Mouse (Mus musculus) embryo, embryonic 10 days (tissue): ENCODE results near the gene Khdc1c.
"Not testable (repeated sequence)": the region's sequence is repeated elsewhere in the genome, so short reads cannot be mapped to it uniquely, and the experiment has no call there.

ENCODE experiments used
- DNase-seq: peaks from one replicate; pipeline ENCODE4 v3.0.0-alpha.2; 2015; ENCODE audit warnings: low spot score

Gene Khdc1c

DNA sequence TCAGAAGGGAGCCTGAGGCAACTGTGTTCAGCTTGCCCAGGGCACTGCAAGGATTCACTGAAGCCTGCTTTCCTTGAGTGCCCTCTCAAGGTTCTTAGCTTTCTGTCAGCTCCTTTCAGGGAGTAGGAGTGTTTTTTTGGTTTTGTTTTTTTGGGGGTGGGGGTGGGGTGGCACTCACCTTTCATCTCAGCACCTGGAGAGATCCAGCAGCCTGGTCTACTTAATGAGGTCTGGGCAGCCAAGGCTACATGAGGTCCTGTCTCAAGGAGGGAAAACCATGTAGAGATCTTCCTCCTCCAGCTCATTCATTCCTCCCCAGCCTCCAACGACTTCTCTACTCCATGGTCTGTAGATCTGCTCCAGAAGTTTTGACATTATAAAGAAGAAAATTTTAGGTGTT lies at the start of gene Khdc1c:
Gene Khdc1c (plus strand): TSS at position 301 of the 400 bp plus-strand sequence.
- not testable (repeated sequence) for DNase-seq

DNA sequence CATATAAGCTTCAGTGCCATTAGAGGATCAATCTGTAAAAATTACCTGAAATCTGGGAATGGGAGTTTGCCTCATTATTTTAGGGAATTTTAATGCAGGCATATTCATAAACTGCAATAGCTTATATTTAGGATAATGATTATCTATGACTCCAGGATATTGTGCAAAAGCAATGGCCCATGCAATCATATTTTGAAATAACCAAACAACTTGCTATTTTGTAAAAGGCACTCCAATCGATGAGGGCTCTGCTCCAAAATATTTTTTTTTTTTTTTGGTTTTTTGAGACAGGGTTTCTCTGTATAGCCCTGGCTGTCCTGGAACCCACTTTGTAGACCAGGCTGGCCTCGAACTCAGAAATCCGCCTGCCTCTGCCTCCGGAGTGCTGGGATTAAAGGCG lies 47.9 kb upstream of the Khdc1c start:
- not testable (repeated sequence) for DNase-seq

DNA sequence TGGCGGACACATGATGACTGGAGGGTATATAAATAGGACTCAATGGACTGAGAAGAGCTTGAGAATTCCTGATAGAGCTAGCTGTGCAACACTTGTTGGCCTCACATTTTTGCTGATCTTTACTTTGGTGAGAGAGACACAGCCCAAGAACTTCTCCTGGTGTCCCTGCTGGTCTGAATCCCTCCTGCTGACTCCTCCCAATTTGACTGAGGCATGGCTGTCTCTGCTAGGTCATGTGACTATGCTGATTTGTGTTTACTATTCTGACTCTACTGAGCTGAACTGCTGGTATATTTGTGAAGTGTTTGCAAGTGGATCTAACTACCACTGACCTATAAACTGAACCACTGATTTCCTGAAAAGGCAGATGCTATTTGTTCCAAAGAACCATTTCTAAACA lies 46.5 kb upstream of the Khdc1c start:
- DNase-seq: no peak

DNA sequence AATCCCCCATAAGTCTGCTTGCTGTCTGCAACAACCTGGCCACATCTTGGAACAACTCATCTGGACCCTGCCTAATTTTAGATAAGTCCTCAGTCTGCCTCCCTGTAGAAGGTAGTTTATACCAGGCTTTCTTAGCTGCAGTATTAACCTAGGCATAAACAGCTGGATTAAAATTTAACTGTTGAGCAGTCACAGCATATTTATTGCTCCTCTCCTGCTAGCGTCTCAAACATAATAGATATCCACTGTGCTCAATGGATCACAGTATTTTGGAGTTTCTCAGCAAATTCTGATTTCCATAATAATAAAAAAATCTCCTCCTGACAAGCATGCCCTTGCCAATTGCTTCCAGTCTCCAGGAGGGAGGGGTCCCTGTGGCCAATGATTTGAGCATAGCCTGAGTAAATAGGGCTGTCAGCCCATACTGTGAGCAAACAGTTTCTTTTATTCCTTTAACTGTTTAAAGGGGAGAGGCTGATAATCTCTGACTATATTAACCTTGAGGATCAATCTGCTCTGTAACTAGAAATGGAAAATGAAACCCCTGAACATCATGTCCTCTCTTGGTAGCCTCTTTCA lies 44.0 kb upstream of the Khdc1c start:
- DNase-seq: no peak

DNA sequence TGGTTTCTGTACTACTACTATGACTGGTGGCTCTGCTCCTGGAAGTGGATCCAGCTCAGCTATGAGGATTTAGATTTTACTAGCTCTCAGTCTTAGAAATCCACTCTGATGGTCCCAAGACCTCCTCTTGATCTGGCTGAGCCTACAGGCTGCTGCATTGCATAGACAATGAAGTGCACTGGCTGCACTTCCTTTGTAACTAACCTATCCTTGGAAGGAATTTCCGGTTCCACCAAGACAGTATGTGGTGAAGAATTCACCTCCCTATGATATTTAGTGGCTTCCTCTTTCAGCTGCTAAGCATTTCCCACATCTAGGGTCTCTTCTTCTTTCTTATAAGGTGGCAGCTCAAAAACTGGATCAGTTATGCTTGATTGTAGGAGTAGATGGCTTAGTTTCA lies 43.5 kb upstream of the Khdc1c start:
- DNase-seq: no peak

DNA sequence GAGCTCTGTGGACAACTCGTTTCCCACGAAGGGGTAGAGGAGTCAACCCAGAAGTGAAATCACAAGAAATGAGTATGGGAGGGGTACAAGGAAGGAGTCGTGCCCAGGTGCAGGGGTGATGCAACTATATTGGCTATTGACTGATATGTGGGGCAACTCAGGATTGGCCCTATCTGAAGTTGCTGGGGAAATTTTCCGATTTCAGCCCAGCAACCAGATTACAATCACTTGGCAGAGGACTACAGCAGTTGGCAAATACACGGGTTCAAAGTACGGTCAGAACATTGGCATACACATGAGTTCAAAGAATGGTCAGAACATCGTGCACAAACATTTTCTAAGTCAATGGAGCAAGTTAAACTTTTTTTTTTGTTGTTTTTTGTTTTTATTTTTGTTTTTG lies 41.4 kb upstream of the Khdc1c start:
- no peak for DNase-seq

DNA sequence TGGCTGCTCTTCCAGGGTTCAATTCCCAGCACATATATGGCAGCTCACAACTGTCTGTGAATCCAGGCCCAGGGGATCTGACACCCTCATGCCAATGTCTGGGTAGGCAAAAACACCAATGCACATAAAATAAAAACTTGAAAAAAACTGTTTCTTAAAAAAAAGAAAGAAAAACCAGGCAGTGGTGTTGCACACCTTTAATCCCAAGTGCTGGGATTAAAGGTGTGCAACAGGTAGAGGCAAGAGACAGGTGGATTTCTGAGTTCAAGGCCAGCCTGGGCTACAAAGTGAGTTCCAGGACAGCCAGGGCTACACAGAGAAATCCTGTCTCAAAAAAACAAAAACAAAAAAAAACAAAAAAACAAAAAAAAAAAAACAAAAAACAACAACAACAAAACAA lies 37.0 kb upstream of the Khdc1c start:
- not testable (repeated sequence) for DNase-seq

DNA sequence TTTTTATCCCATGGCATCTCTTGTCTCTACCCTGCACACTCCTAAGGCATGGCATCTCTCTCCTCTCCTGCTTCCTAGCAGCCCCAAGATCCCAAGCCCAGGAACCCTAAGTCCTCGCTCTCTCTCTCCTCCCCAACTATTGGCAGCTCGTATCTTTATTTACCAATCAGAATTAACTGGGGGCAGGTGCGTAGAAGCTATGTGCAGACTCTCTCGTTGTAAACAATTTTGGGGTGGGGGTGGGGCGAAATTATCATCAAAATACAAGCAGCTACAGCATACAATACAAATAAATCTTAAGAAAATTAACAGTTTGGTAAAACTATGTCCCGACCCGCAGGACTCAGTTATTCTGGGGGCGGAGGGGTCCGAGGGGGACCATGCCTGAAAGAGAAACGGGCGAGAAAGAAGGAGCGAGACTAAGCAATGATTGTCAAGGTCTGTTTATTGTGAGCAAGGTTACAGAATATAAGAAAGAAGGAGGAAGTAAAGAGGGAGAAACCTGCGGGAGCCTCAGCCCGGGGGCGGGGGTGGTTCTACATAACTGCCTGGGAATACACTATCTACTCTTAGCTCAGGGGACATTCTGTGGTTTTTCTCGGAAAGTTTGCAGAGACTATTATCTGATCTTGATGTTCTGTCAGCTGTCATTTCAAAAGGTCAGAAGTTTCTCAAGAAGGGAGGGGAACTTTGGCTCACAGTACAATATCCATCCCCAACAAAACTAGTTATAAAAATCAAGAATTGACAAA lies 34.7 kb upstream of the Khdc1c start:
- DNase-seq: no peak

DNA sequence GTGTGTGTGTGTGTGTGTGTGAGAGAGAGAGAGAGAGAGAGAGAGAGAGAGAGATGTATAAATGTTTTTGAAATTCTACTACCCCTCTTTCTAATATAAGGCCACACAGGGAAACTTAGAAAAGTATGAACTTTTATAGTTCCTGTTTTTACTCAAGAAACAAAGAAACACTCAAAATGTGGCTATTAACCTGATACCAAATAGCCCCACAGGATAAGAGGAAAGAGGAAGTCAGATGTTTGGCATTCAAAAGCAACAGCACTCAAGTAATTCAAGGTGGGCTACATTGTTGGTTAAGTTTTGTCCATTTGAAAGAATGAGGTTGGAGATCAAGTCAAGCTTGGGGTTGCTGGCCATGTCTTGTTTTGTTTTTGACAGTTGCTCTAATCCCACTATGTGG lies 32.3 kb upstream of the Khdc1c start:
- DNase-seq: no peak

DNA sequence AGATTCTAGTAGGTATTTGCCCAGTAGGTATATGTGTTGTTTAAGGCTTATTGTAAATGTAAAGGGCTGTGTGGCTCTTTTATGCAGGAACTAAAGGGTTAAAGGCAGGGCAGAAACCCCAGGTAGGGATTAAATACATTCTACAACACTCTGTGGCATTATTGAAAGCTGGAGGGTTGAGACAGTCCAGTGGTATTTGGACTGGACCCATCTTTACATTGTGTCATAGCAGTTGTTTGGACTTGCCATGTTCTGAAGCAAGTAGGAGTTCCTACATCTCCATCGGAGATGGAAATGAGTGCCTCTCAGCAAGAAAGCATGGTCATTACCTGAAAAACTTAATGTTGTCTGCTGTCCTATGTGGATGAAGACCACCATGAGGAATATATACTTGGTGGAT lies 27.4 kb upstream of the Khdc1c start:
- no peak for DNase-seq

DNA sequence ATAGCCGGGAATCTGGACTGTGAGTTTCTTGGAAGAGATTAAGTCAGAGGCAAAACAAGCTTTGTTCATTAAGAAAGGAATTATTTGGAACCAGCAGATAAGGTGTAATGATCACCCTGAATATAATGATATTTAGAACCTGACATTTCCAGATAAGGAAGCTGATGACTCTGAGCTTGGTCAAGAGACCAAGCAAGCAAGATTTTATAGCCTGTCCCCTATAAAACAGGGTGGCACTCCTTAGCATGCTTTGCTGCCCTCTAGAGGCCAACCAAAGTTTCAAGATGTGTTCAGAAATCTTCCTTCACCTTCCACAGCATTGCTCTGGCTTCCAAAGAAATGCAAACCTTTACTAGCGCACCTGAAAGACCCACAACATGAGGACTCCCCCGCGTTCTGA lies 23.9 kb upstream of the Khdc1c start:
- peak; percentile 53 for DNase-seq

DNA sequence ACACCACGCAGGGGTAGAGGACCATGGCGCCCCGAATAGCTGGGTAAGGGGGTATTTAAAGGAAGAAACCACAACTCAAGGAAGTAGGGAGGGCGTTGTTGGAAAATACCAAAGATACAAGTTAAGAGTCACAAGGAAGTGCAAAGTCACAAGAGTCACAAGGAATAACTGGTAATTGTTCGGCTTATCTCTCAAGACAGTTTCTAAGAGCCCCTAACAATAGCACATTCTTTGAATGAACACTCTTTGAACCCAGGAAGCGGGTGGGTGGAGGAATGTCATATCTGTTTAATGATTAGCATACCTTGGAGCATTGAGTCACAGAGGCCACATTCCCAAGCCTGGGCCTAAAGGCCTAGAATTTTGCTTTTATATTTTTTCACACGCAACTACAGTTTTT lies 23.4 kb upstream of the Khdc1c start:
- not testable (repeated sequence) for DNase-seq

DNA sequence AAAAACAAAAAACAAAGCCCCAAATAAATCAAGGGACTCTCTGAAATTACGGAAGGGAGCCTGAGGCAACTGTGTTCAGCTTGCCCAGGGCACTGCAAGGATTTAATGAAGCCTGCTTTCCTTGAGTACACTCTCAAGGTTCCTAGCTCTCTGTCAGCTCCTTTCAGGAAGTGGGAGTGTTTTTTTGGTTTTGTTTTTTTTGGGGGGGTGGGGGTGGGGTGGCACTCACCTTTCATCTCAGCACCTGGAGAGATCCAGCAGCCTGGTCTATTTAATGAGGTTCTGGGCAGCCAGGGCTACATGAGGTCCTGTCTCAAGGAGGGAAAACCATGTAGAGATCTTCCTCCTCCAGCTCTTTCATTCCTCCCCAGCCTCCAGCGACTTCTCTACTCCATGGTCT lies 18.8 kb upstream of the Khdc1c start, which contains the start of gene Khdc1a:
Gene Khdc1a (plus strand): TSS at position 301 of the 400 bp plus-strand sequence.
- no peak for DNase-seq

DNA sequence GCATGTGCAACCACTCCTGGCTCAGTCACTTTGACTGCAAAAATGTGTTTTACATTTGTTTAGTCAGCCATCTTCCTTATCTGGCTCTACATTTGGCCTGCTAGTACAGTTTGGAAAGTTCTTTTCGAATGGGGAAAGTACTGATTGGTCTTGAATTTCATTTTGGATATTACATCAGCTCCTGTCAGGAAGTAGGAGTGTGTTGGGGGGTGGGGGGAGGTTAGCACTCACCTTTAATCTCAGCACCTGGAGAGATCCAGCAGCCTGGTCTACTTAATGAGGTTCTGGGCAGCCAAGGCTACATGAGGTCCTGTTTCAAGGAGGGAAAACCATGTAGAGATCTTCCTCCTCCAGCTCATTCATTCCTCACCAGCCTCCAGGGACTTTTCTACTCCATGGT lies 15.1 kb downstream of the Khdc1c start, which contains the start of gene Khdc1b:
Gene Khdc1b (plus strand): TSS at position 301 of the 400 bp plus-strand sequence.
- DNase-seq: no peak

DNA sequence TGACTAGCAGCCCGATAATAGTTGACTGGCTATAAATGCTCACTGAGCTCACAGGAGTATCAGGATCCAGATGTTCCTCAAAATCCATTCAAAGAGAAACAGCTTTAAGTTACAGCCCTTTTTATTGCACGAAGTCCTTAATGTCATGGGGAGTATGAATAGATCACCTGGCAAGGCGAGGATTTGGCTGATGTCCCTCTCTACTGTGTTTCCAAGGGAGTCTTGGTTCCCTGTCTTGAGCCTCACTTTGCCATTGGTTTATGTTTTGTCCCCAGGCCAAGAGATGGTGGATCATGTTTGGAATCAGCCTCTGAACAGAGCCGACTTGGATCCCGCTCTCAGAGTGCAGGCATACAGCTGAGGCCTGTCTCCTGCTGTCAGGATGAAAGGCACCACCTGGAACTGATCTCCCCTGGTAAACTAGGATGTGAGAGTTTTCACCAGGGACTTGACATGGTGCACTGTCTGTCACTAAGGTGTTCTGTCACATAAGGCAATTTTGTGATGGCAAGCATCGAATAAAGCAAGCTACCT lies 23.1 kb downstream of the Khdc1c start:
- DNase-seq: no peak

DNA sequence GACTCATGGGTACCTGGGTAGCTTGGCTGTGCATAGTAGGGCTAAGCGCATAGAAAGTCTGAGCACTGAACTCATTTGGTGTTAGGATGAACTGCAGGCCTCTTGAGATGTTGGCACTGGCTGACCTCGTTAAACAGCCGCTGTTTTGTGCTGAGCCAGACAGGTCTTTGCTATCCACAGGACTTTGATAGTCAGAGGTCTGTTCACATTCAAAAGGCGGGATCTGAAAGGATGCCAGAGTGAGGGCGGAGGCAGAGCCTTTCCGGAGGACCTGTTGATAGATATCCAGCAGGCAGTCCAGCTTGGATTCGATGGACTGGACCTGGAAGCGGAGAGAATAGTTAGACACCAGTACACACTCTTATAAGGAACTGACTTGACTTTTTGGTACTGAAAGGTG lies 34.7 kb downstream of the Khdc1c start:
- DNase-seq: no peak

DNA sequence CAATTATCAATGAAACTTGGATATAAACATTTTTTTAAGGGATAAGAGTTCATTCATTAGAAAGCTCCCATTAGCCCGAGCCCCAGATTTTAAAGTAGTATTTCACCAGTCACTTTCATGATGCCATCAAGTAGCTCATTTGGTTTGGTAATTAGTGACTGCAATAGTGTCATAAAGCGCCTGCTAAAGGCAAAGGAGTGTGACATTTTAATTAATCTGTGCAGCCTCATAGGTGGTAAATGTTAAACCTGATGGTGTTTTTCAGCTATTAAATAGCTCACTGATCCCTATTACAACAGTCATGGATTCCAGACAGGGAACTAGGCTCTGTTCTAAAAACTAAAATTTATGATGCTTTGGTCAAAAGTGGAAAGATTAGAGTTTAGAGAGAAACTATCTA lies 39.1 kb downstream of the Khdc1c start:
- no peak for DNase-seq

DNA sequence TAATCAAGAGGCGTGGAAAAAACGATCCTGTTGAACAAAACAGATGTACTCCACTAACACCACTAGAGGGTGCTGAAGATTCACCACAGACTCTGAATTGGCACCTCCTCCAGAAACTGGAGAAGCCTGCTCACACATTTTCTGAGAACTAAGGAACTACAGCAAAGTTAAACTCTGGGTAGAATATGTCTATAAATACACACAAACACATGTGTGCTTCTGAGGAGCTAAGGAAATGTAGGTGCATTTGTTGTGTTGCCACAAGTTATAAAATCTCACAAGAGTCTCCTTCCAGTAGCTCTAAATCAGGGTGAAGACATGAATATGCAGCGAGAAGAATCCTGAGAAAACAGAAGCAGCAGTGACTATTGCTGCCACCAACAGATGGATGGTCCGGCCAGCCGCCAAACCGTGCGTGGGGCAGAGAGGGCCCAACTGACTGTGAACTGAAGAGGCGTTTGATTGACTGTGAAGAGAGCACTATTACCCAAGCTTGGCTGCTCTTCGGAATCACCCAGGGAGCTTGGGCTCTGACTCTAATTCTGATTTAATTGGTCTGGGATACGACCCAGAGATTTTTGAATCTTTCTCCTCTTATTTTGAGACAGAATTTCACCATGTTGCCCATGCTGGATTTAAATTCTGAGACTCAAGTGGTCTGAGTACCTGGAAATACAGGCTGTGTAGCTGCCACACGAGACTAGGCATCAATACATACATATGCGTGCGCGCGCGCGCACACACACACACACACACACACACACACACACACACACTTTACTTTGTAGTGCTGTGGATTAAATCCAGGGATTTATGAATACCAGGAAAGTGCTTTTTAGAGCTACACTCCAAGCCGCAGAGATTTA lies 43.4 kb downstream of the Khdc1c start:
- peak; percentile 86 for DNase-seq

DNA sequence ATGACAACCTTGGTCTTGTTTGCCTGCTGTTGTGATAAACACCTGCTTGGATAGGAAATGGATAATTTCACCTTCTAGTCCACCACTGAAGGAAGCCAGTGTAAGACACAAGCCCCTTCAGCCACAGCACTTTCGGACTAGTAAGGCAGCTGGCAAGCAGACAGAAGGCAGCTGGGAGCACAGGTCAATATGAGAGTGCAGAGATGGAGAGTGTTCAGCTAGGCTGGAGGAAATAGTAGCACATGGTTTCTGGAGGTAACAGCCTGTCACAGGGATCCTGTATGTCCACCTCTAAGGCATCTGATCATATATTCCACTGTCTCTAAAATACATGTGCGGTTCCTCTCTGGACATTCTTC lies 44.0 kb downstream of the Khdc1c start:
- no peak for DNase-seq

DNA sequence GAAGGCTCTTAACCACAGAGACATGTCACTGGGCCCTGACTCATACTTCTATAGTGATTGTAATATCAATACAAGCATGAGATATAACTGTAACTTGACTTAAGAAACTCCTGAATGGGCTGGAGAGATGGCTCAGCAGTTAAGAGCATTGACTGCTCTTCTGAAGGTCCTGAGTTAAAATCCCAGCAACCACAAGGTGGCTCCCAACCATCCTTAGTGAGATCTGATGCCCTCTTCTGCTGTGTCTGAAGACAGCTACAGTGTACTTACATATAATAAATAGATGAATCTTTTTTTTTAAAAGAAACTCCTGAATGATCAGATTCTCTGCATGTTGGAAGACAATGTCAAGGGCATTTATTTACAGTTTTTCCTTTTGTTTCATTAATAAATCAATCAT lies 51.2 kb downstream of the Khdc1c start:
- DNase-seq: peak; percentile 36
